7 mouse cellular contexts compared by ENCODE assay signal in the genomic region with DNA sequence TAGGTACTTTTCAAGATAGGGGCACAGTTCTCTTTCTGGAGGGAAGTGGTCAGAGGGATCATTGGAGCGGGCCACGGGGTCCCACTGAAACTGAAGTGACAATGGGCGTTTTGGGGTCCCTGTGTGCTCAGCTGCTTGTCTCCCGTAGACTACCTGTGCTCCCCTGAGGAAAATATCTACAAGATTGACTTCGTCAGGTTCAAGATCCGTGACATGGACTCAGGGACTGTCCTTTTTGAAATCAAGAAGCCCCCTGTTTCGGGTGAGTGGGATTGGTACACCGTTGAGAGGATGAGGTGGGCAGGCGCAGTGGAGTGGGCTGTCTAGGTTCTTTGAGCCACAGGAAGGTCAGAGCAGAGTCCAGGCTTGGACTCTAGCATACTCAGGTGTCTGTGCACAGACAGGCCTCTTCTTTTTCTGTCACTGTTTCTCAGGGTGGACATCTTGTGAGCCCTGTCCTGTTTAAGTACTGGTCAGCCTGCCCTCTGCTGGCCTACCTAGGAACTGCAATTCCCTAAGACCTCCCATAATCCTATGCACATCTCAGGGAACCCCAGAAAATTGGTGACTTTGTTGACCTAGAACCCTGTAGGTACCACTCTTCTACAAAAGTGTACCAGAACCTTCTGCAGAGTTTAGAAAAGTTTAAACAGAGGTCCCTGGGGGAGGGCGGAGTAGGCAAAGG. TPM values are rescaled to one million over a fixed set of nuclear protein-coding genes. Genes with fewer than 3 reads are reported as not detected.
A peak's percentile ranks its signal among the peaks of the same experiment; 100 is the strongest.
DNase-seq lines count a peak whose midpoint lies in the region; ATAC-seq and TF ChIP-seq lines count a peak whose summit lies in the region.

No protein-coding gene starts in this region.

- 0 out of 2 replicates have a peak, but pooled peaks cover 3% of the 10 kb centered on the region for H3K36me3 ChIP-seq in kidney, postnatal 0 days (ENCODE audit: insufficient read depth, low read length)
- no peaks in the 10 kb centered on the region for H3K36me3 ChIP-seq in lung, embryonic 16.5 days (ENCODE audit: control insufficient read depth, insufficient read depth, low read length)

- H3K27ac ChIP-seq in kidney, postnatal 0 days, result no peak overlapping the region
- no peak overlapping the region for H3K27ac ChIP-seq in lung, embryonic 16.5 days (ENCODE audit: low read length)

- ATAC-seq in kidney, postnatal 0 days (replicated peaks; ENCODE audit: low FRiP score, low read depth), result no peak
- 0 out of 2 replicates have a peak, but pooled peaks have one; percentile 16 for ATAC-seq in lung, embryonic 16.5 days (ENCODE audit: low read depth)

- no peak overlapping the region for H3K4me2 ChIP-seq in kidney, postnatal 0 days (ENCODE audit: low read length)
- H3K4me2 ChIP-seq in lung, embryonic 16.5 days (ENCODE audit: low read depth, low read length), result no peak overlapping the region

- WGBS in kidney, postnatal 0 days, result 84% methylated on average over 10 of the region's 10 CpGs
- WGBS in lung, embryonic 16.5 days, result 90% methylated on average over 10 of the region's 10 CpGs

- DNase-seq in right cerebral cortex, adult 18-20 months, result peak; percentile 51
- no peak for DNase-seq in right cerebral cortex, postnatal 25 days
- DNase-seq in adrenal gland, postnatal 10 days, result peak; percentile 85
- DNase-seq in embryo, embryonic 10.5 days (ENCODE audit: low spot score), result peak; percentile 91
- DNase-seq in kidney, postnatal 0 days (ENCODE audit: low spot score), result peak; percentile 85
- DNase-seq in spleen, adult 12 weeks (ENCODE audit: low spot score), result peak; percentile 58

- H3K9me3 ChIP-seq in kidney, postnatal 0 days (replicated peaks; ENCODE audit: low read length), result no peaks in the 10 kb centered on the region
- no peaks in the 10 kb centered on the region for H3K9me3 ChIP-seq in lung, embryonic 16.5 days (ENCODE audit: control insufficient read depth, low read length)

- no peaks in the 10 kb centered on the region for H3K27me3 ChIP-seq in kidney, postnatal 0 days (ENCODE audit: insufficient read depth, low read length)
- H3K27me3 ChIP-seq in lung, embryonic 16.5 days (ENCODE audit: control insufficient read depth, insufficient read depth, low read depth, low read length), result no peaks in the 10 kb centered on the region

- peak; percentile 89 for TF ChIP-seq CTCF in kidney, postnatal 0 days (IDR thresholded peaks at IDR 0.05; ENCODE audit: low read depth)

- no peak overlapping the region for H3K4me3 ChIP-seq in kidney, postnatal 0 days (replicated peaks; ENCODE audit: low read depth, low read length)
- no peak overlapping the region for H3K4me3 ChIP-seq in lung, embryonic 16.5 days (ENCODE audit: low read length)

- no peak overlapping the region for H3K9ac ChIP-seq in kidney, postnatal 0 days (ENCODE audit: low read depth, low read length)
- no peak overlapping the region for H3K9ac ChIP-seq in lung, embryonic 16.5 days (ENCODE audit: low read length)

- peaks cover 11% of the 10 kb centered on the region; the same call in 1 of the 2 replicates for H3K4me1 ChIP-seq in kidney, postnatal 0 days (replicated peaks; ENCODE audit: insufficient read depth, low read length)
- peaks cover 25% of the 10 kb centered on the region for H3K4me1 ChIP-seq in lung, embryonic 16.5 days (replicated peaks; ENCODE audit: control insufficient read depth, insufficient read depth, low read length)

RNA-seq across cellular contexts. Expression of a gene that starts 3.9 kb away (rescaled TPM):
- 10 to 100 TPM; 36.1 to 42.5 TPM for total RNA-seq in adrenal gland, postnatal 10 days (2021)
- 30.4 TPM in 2 replicates for polyA plus RNA-seq in kidney, postnatal 0 days (2015; fragmentation: Nextera tagmentation; extraction: Ambion mirVana)
- polyA plus RNA-seq in lung, embryonic 16.5 days (2015; fragmentation: Nextera tagmentation; extraction: Ambion mirVana), result 26.6 and 27.2 TPM in 2 replicates

RNA-seq across cellular contexts. Expression of a gene that starts 19.0 kb away (rescaled TPM):
- total RNA-seq in adrenal gland, postnatal 10 days (2021), result 10 to 100 TPM; 40.1 to 40.3 TPM
- polyA plus RNA-seq in kidney, postnatal 0 days (2015; fragmentation: Nextera tagmentation; extraction: Ambion mirVana), result 67.5 and 74.9 TPM in 2 replicates
- 81.8 and 84.8 TPM in 2 replicates for polyA plus RNA-seq in lung, embryonic 16.5 days (2015; fragmentation: Nextera tagmentation; extraction: Ambion mirVana)

RNA-seq across cellular contexts. Expression of a gene that starts 24.4 kb away (rescaled TPM):
- 1 to 10 TPM; 8.3 to 8.6 TPM for total RNA-seq in adrenal gland, postnatal 10 days (2021)
- 12.5 and 13.0 TPM in 2 replicates for polyA plus RNA-seq in kidney, postnatal 0 days (2015; fragmentation: Nextera tagmentation; extraction: Ambion mirVana)
- polyA plus RNA-seq in lung, embryonic 16.5 days (2015; fragmentation: Nextera tagmentation; extraction: Ambion mirVana), result 8.9 and 12.1 TPM in 2 replicates

RNA-seq across cellular contexts. Expression of a gene that starts 39.1 kb away (rescaled TPM):
- total RNA-seq in adrenal gland, postnatal 10 days (2021), result under 1 TPM in 1 of 2 experiments, not detected in 1; 0.09 TPM
- polyA plus RNA-seq in kidney, postnatal 0 days (2015; fragmentation: Nextera tagmentation; extraction: Ambion mirVana), result not detected in 2 replicates
- 0.77 and 1.2 TPM in 2 replicates for polyA plus RNA-seq in lung, embryonic 16.5 days (2015; fragmentation: Nextera tagmentation; extraction: Ambion mirVana)

RNA-seq across cellular contexts. Expression of a gene that starts 45.9 kb away (rescaled TPM):
- total RNA-seq in adrenal gland, postnatal 10 days (2021), result 10 to 100 TPM; 11.2 to 16.1 TPM
- 12.4 and 14.8 TPM in 2 replicates for polyA plus RNA-seq in kidney, postnatal 0 days (2015; fragmentation: Nextera tagmentation; extraction: Ambion mirVana)
- polyA plus RNA-seq in lung, embryonic 16.5 days (2015; fragmentation: Nextera tagmentation; extraction: Ambion mirVana), result 44.9 and 46.7 TPM in 2 replicates
